Mouse (Mus musculus): ENCODE measurements around the gene Gm21870.
"Not testable (repeated sequence)": the region's sequence is repeated elsewhere in the genome, so short reads cannot be mapped to it uniquely, and the experiment has no call there.

Gm21870 gene

GRCm38 (mm10) chrX:33986716-33987115, at the start of gene Gm21870:
Gene Gm21870, minus strand, starts transcription at chrX:33986816.
- DNase-seq (ENCODE audit: low read depth, low spot score), result not testable (repeated sequence)

GRCm38 (mm10) chrX:33956440-33956839, 30.2 kb downstream of the Gm21870 start, which contains the start of gene Btbd35f6:
Gene Btbd35f6, minus strand, starts transcription at chrX:33956540.
- not testable (repeated sequence) for DNase-seq (ENCODE audit: low read depth, low spot score)

Data from ES-CJ7 (cell line).